Mouse (Mus musculus): ENCODE measurements around the gene Nkd1. TPM values are rescaled to one million over a fixed set of nuclear protein-coding genes. Genes with fewer than 3 reads are reported as not detected.

Gene Nkd1
- polyA plus RNA-seq, 1 experiment from 2014 or later, result 46.4 TPM

DNA sequence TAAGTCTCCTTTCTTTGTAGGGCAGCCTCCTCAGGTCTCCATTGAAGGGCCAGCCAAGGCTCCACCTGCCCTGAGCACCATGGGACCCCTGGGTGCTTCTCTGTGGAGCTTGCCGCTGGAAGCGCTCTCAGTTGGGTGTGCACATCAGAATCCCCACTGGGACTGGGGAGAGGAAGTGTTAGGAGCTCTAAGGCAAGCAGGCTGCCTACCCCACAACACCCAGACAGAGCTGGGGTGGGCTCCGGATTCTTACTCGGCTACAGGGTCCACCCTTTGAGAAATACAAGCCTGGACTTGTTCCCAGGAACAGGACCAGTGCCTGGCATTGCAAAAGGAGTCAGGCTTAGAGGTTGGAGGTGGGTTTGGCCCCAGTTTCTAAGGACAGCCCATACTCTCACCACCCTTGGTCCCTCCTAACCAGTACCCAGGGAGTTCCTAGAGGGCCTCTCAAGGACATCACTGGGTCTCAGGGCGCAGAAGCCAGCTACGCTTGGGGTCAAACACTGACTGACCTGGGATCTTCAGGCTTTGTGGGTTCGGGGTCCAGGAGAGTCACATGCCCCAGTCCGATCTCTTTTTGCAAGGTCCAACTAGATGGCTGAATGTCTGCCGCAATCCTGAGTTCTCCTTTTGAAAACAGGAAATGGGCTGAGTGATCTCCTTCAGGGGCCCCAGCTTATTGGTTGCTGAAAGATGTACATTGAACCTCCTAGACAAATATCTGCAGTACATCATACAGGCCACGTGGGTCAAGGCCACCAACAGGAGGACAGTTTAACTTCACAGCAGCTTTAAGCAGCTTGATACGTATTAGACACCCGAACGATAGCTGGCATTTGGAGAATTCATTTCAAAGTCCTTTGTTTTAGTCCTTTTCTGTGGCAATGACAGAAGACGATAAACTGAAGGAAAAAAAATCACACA lies 114.6 kb downstream of the Nkd1 start, which contains the start of gene Snx20:
Snx20 (minus strand) TSS at position 655 of the 924 bp plus-strand sequence.
- 73% methylated on average over 14 of the region's 14 CpGs for WGBS
- no peak for DNase-seq (ENCODE audit: low spot score)
- Histone ChIP-seq H3K36me3 (ENCODE audit: control insufficient read depth, insufficient read depth, low read length) (no peaks in the 10 kb centered on the region), H3K4me1 (ENCODE audit: control insufficient read depth, insufficient read depth, low read length) (no peaks in the 10 kb centered on the region), H3K27me3 (replicated peaks; ENCODE audit: control insufficient read depth, insufficient read depth, low read length) (no peaks in the 10 kb centered on the region), H3K4me3 (ENCODE audit: low read depth, low read length) (no peak within 1 kb of the TSS), H3K9me3 (ENCODE audit: control insufficient read depth, low read length) (no peaks in the 10 kb centered on the region), H3K9ac (ENCODE audit: low read depth, low read length) (no peak within 1 kb of the TSS), H3K4me2 (ENCODE audit: low read depth, low read length) (no peak within 1 kb of the TSS), H3K27ac (replicated peaks; ENCODE audit: low read depth, low read length) (no peak within 1 kb of the TSS)
- ATAC-seq (ENCODE audit: low read depth), result no peak

GRCm38 (mm10) chr8:88637092-88638000 lies 116.2 kb downstream of the Nkd1 start:
- Histone ChIP-seq H3K9me3 (ENCODE audit: control insufficient read depth, low read length) (no peaks in the 10 kb centered on the region), H3K27me3 (replicated peaks; ENCODE audit: control insufficient read depth, insufficient read depth, low read length) (no peaks in the 10 kb centered on the region), H3K4me1 (ENCODE audit: control insufficient read depth, insufficient read depth, low read length) (no peaks in the 10 kb centered on the region), H3K4me2 (ENCODE audit: low read depth, low read length) (no peak overlapping the region), H3K27ac (replicated peaks; ENCODE audit: low read depth, low read length) (no peak overlapping the region), H3K36me3 (ENCODE audit: control insufficient read depth, insufficient read depth, low read length) (no peaks in the 10 kb centered on the region), H3K4me3 (ENCODE audit: low read depth, low read length) (no peak overlapping the region), H3K9ac (ENCODE audit: low read depth, low read length) (no peak overlapping the region)
- WGBS, result 67% methylated on average over 9 of the region's 9 CpGs
- DNase-seq (ENCODE audit: low spot score) (peak; percentile 20), ATAC-seq (ENCODE audit: low read depth) (no peak)

GRCm38 (mm10) chr8:88638908-88639307 lies 117.8 kb downstream of the Nkd1 start:
- ATAC-seq (ENCODE audit: low read depth) (no peak), DNase-seq (ENCODE audit: low spot score) (no peak)
- no peak overlapping the region for H3K4me3 ChIP-seq (ENCODE audit: low read depth, low read length)
- no peaks in the 10 kb centered on the region for H3K9me3 ChIP-seq (ENCODE audit: control insufficient read depth, low read length)
- no peaks in the 10 kb centered on the region for H3K36me3 ChIP-seq (ENCODE audit: control insufficient read depth, insufficient read depth, low read length)
- no peak overlapping the region for H3K4me2 ChIP-seq (ENCODE audit: low read depth, low read length)
- no peak overlapping the region for H3K9ac ChIP-seq (ENCODE audit: low read depth, low read length)
- no peaks in the 10 kb centered on the region for H3K4me1 ChIP-seq (ENCODE audit: control insufficient read depth, insufficient read depth, low read length)
- 88% methylated on average over 3 of the region's 3 CpGs for WGBS
- H3K27me3 ChIP-seq (replicated peaks; ENCODE audit: control insufficient read depth, insufficient read depth, low read length), result no peaks in the 10 kb centered on the region
- H3K27ac ChIP-seq (replicated peaks; ENCODE audit: low read depth, low read length), result no peak overlapping the region

DNA sequence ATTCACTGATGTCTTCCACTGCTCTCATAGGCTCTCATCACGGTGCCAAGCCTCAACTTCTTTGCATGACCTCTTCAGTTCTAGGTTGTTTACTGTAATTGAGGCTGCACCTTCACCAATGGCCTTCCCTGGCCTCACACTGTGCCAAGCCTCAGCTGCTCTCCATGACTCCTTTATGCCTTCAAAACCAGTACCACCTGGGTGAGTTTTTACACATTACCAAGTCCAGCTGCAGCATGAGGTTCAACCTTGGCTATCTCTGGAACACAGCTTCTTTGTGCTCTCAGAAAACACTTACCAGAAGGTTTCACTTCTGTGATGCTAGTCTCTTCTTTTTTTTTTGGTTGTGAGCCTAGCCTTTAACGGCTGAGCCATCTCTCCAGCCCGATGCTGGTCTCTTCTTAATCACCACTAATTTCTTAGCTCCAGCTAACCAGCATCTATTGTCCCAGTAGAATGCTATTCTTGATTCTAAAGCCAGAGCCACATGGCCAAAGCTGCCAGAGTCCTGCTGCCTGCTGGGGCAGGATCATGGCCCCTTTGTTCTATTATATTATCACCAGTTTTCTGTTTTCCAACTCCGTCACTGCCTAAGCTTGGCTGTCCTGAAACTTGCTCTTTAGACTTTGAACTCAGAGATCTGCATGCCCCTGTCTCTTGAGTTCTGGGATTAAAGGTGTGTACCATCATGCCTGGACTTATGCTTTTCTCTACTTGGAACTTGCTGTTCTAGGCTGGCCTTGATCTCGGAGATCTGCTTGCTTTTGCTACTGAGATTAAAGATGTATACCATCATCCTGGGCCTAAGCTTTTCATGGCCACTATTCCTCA lies 121.8 kb downstream of the Nkd1 start:
- H3K4me1 ChIP-seq (ENCODE audit: control insufficient read depth, insufficient read depth, low read length), result peaks cover 13% of the 10 kb centered on the region
- no peak for DNase-seq (ENCODE audit: low spot score)
- H3K4me2 ChIP-seq (ENCODE audit: low read depth, low read length), result no peak overlapping the region
- H3K9me3 ChIP-seq (ENCODE audit: control insufficient read depth, low read length), result no peaks in the 10 kb centered on the region
- 74% methylated on average over 5 of the region's 5 CpGs for WGBS
- no peak overlapping the region for H3K27ac ChIP-seq (replicated peaks; ENCODE audit: low read depth, low read length)
- ATAC-seq (ENCODE audit: low read depth), result no peak
- no peaks in the 10 kb centered on the region for H3K27me3 ChIP-seq (replicated peaks; ENCODE audit: control insufficient read depth, insufficient read depth, low read length)
- no peak overlapping the region for H3K9ac ChIP-seq (ENCODE audit: low read depth, low read length)
- H3K36me3 ChIP-seq (ENCODE audit: control insufficient read depth, insufficient read depth, low read length), result no peaks in the 10 kb centered on the region
- H3K4me3 ChIP-seq (ENCODE audit: low read depth, low read length), result no peak overlapping the region

Other genes starting within 250 kb of the Nkd1 start
- 7.3 and 7.7 TPM in 2 replicates for gene Adcy7, start 249.0 kb upstream of the Nkd1 start, polyA plus RNA-seq (2014; fragmentation: Nextera tagmentation; extraction: Ambion mirVana)
- 67.1 and 68.4 TPM in 2 replicates for gene Brd7, start 159.2 kb upstream of the Nkd1 start, polyA plus RNA-seq (2014; fragmentation: Nextera tagmentation; extraction: Ambion mirVana)
- gene Snx20, start 114.8 kb downstream of the Nkd1 start, polyA plus RNA-seq (2014; fragmentation: Nextera tagmentation; extraction: Ambion mirVana), result 2.7 and 4.2 TPM in 2 replicates
- 0.19 and 0.58 TPM in 2 replicates for gene Nod2, start 126.0 kb downstream of the Nkd1 start, polyA plus RNA-seq (2014; fragmentation: Nextera tagmentation; extraction: Ambion mirVana)
- 12.0 and 14.6 TPM in 2 replicates for gene Cyld, start 175.7 kb downstream of the Nkd1 start, polyA plus RNA-seq (2014; fragmentation: Nextera tagmentation; extraction: Ambion mirVana)